Mouse (Mus musculus) liver, embryonic 14.5 days (tissue): ENCODE data around the gene Stambpl1. TPM values are rescaled to one million over a fixed set of nuclear protein-coding genes. Genes with fewer than 3 reads are reported as not detected.

Source experiments
- ATAC-seq: fragments of 200-750 bp; cut with Nextera tagmentation; 2 replicates; pipeline ENCODE4 v1.8.0; 2017; ENCODE audit warnings: moderate number of reproducible peaks, mild to moderate bottlenecking, moderate library complexity; ENCODE audit not compliant: insufficient read depth
- DNase-seq, 3 experiments: peaks; one replicate each; pipeline ENCODE4 v3.0.0-alpha.2; 2012 to 2013; ENCODE audit warnings: low read depth in 3 of 3, low spot score in 3 of 3
- H3K27ac ChIP-seq: fragments of 300-500 bp; sonication (generic); 2 replicates; pipeline ENCODE4 v1.5.1; 2014; ENCODE audit warnings: moderate library complexity, mild to moderate bottlenecking, control low read depth, inconsistent platforms
- H3K27me3 ChIP-seq: fragments of 300-500 bp; sonication (generic); 2 replicates; pipeline ENCODE4 v1.6.1; 2014; ENCODE audit warnings: mild to moderate bottlenecking, low read length, moderate library complexity; ENCODE audit not compliant: control insufficient read depth, insufficient read depth
- H3K36me3 ChIP-seq: fragments of 300-500 bp; sonication (generic); replicated peaks from 2 replicates; pipeline ENCODE4 v1.6.1; 2014; ENCODE audit warnings: low read depth; ENCODE audit not compliant: control insufficient read depth, insufficient read depth
- H3K4me1 ChIP-seq, 2 experiments: fragments of 200-500 bp in 1 of 2; fragments of 300-500 bp in 1 of 2; sonication (generic) in 1 of 2; replicated peaks; 2 replicates each; pipeline ENCODE4 v1.6.1; 2012 to 2014; ENCODE audit warnings: antibody characterized with exemption in 1 of 2, inconsistent platforms in 1 of 2, low read length in 1 of 2; ENCODE audit not compliant: control insufficient read depth in 2 of 2, insufficient read depth in 2 of 2
- H3K4me2 ChIP-seq: fragments of 300-500 bp; sonication (generic); 2 replicates; pipeline ENCODE4 v1.6.1; 2014; ENCODE audit warnings: low read depth, mild to moderate bottlenecking, control low read depth, moderate library complexity
- H3K4me3 ChIP-seq, 2 experiments: fragments of 200-500 bp in 1 of 2; fragments of 300-500 bp in 1 of 2; sonication (generic) in 1 of 2; 2 replicates each; pipeline ENCODE4 v1.5.1; 2012 to 2014; ENCODE audit warnings: low read depth in 2 of 2, low read length in 2 of 2, mild to moderate bottlenecking in 2 of 2, control low read depth in 1 of 2, inconsistent platforms in 1 of 2, moderate library complexity in 1 of 2; ENCODE audit not compliant: insufficient read depth in 1 of 2
- H3K9ac ChIP-seq: fragments of 300-500 bp; sonication (generic); replicated peaks from 2 replicates; pipeline ENCODE4 v1.6.1; 2014; ENCODE audit warnings: mild to moderate bottlenecking, control low read depth, moderate library complexity
- H3K9me3 ChIP-seq: fragments of 300-500 bp; sonication (generic); 2 replicates; pipeline ENCODE4 v1.6.1; 2016; ENCODE audit warnings: low read length, mixed read lengths; ENCODE audit not compliant: control insufficient read depth
- CTCF ChIP-seq: IDR thresholded peaks from 2 replicates; pipeline ENCODE4 v1.5.1; 2016; ENCODE audit warnings: antibody characterized with exemption, low read depth, control low read depth
- EP300 ChIP-seq: IDR thresholded peaks from 2 replicates; pipeline ENCODE4 v1.6.1; 2016; ENCODE audit warnings: antibody characterized with exemption, low read depth
- WGBS: fragments of 180-500 bp; shearing (Covaris S2); extraction: QIAGEN DNeasy Blood & Tissue Kit; methylation state at CpG from one replicate; pipeline ENCODE4 v1.1.7; 2014; ENCODE audit not compliant: insufficient replicate concordance; 5-methylcytosine and 5-hydroxymethylcytosine counted together
- polyA plus RNA-seq, 2 experiments: library from polyadenylated mRNA; depleted of rRNA in 1 of 2; stranded (reverse) in 1 of 2; unstranded in 1 of 2; fragments of >200 nt; fragmentation: Nextera tagmentation in 1 of 2; extraction: Ambion mirVana in 1 of 2; gene quantifications; 2 replicates each; pipeline versions ENCODE4 v1.2.1 to v1.2.3; 2012 to 2014

The Stambpl1 gene
- polyA plus RNA-seq, 2 experiments: 1.8 to 2.4 TPM

DNA sequence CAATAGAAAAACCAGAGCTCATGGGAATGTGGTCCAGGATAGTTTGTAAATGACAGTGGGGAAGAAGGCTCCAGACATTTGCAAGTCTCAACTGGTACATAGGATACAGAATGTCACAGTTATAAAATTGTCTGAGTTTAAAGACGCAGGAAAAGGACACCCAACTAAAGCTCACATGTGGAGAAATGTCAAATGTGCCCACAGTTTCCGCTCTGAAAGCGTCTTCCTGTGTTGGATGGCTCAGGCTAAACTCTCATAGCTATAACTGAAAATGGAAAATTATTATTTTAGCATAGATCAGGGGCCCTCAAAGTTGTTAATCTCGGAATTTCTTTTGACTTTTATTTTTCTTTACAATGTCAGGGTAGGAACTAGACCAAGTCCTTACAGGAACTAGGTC is 5.2 kb upstream of the Stambpl1 start:
- Histone ChIP-seq H3K9me3 (no peaks in the 10 kb centered on the region), H3K36me3 (no peaks in the 10 kb centered on the region), H3K4me3 (no peak overlapping the region), H3K27ac (no peak overlapping the region), H3K4me2 (no peak overlapping the region), H3K9ac (no peak overlapping the region), H3K4me1 (0 out of 4 replicates have a peak, but pooled peaks cover 0 to 1% of the 10 kb centered on the region in 2 experiments), H3K27me3 (no peaks in the 10 kb centered on the region)
- 51% methylated on average over 4 of the region's 4 CpGs for WGBS
- ATAC-seq (no peak), DNase-seq (no peak)
- TF ChIP-seq EP300: no peak

DNA sequence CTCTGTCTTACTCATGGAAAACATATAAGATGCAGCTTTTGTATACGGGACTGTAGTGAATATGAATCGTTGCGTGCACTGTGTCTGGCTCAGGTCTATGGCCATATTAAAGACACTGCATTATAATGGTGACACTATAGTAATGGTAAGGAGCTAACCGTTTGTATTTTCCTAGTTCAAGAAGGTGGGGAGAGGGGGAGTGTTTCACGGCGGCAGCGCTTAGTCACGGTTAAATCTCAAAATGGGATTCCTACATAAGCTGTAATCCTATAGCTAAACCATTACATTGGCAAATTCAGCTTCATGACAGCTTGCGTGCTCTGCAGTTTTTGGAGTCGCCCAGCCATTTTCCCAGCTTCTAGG is 403 bp upstream of the Stambpl1 start:
- no peak for TF ChIP-seq CTCF
- WGBS: 38% methylated on average over 10 of the region's 10 CpGs
- Histone ChIP-seq H3K9me3 (no peaks in the 10 kb centered on the region), H3K27ac (no peak overlapping the region), H3K27me3 (no peaks in the 10 kb centered on the region), H3K36me3 (no peaks in the 10 kb centered on the region), H3K9ac (no peak overlapping the region), H3K4me2 (peak overlapping the region; percentile 86), H3K4me3 (peak overlapping the region; percentile 22 to 58; a peak in 2 of 4 replicates), H3K4me1 (0 out of 4 replicates have a peak, but pooled peaks cover 0 to 5% of the 10 kb centered on the region in 2 experiments)
- ATAC-seq: no peak
- DNase-seq: no peak

DNA sequence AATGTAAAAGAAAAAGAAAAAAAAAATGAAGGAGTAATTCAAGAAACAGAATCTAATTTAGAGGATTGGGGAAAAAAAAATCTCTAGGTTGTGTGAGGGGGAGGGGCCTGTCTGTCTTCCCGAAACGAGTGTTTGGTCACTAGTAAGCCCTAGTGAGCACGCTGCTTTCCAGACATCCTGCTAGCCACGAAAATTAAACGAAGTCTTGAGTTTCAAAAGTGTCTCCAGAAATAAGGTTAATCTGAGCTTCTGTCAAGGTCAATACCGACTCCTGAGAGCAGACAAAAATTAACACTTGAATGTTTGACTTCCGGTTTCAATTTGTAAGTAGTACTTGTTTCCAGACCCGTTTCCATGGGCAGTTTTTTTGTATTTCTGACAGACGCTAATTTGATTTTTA is 1.1 kb downstream of the Stambpl1 start:
- ATAC-seq: no peak
- TF ChIP-seq CTCF: no peak
- TF ChIP-seq EP300: no peak

DNA sequence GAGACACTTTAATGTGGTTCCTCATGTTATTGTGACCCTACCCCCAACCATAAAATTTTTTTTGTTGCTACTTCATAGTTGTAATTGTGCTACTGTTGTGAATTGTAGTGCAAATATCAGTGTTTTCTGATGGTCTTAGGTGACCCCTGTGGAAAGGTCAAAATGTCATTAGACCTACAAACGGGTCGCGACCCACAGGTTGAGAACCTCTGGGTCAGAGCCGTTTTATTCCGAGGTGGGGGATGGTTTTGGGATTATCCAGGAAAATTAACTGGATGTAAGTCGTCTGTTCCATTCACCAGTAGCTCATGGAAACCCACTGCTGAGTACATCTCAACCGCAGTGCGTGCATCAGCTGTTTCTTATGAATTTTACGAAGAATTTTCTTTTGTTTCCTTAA is 1.7 kb downstream of the Stambpl1 start:
- DNase-seq (no peak), ATAC-seq (no peak)
- Histone ChIP-seq H3K9ac (no peak overlapping the region; the same call in 1 of the 2 replicates), H3K4me2 (peak overlapping the region; percentile 86), H3K9me3 (no peaks in the 10 kb centered on the region), H3K36me3 (no peaks in the 10 kb centered on the region), H3K4me3 (peak overlapping the region; percentile 11 to 58; a peak in 3 of 4 replicates), H3K4me1 (0 out of 4 replicates have a peak, but pooled peaks cover 0 to 5% of the 10 kb centered on the region in 2 experiments), H3K27me3 (no peaks in the 10 kb centered on the region), H3K27ac (no peak overlapping the region)
- WGBS: 58% methylated on average over 9 of the region's 9 CpGs
- TF ChIP-seq EP300 (no peak), CTCF (no peak)

More for the DNA sequence above, 1.1 kb downstream of the Stambpl1 start:
- Histone ChIP-seq H3K4me2 (peak overlapping the region; percentile 86), H3K4me3 (peak overlapping the region; percentile 58 to 60), H3K27ac (no peak overlapping the region), H3K4me1 (0 out of 4 replicates have a peak, but pooled peaks cover 0 to 5% of the 10 kb centered on the region in 2 experiments), H3K27me3 (no peaks in the 10 kb centered on the region), H3K9me3 (no peaks in the 10 kb centered on the region), H3K9ac (peak overlapping the region; percentile 54), H3K36me3 (no peaks in the 10 kb centered on the region)
- WGBS: 2% methylated on average over 9 of the region's 9 CpGs
- DNase-seq: no peak

DNA sequence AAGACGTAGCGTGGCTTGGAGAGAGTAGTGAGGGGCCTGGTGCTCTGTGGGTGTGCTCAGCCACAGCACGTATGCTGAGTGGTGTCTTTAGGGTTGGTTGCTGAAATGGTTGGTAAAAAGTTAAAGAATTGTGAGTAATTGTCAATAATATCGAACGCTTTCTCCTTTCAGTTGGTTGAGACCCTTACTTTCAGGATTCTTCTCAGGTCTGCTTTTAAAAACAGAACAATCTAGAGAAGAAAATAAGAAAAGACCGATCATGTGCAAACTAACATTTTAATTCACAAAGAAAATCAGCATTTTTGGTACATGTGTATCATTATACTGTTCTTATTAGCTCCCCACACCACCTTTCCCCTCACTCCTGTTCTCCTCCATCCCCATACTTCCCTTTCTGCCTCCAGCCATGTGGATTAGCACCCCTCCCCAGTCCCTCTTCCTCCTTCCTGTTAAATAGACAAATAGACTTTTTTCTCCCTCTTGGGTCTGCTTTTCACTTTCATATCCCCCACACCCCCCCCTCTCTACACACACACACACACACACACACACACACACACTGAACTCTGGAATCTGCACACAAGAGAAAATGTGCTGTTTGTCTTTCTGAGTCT is 2.2 kb downstream of the Stambpl1 start:
- H3K4me3 ChIP-seq: no peak overlapping the region
- no peaks in the 10 kb centered on the region for H3K36me3 ChIP-seq
- 0 out of 4 replicates have a peak, but pooled peaks cover 0 to 5% of the 10 kb centered on the region in 2 experiments for H3K4me1 ChIP-seq
- H3K27me3 ChIP-seq: no peaks in the 10 kb centered on the region
- no peaks in the 10 kb centered on the region for H3K9me3 ChIP-seq
- 74% methylated on average over 6 of the region's 6 CpGs for WGBS
- no peak for DNase-seq
- H3K9ac ChIP-seq: no peak overlapping the region
- no peak overlapping the region for H3K27ac ChIP-seq
- no peak for ATAC-seq
- H3K4me2 ChIP-seq: peak overlapping the region; percentile 86
- TF ChIP-seq CTCF (no peak), EP300 (no peak)
